Mouse (Mus musculus): ENCODE results near the gene Eftud2. TPM values are rescaled to one million over a fixed set of nuclear protein-coding genes. Genes with fewer than 3 reads are reported as not detected.

Gene Eftud2
- total RNA-seq, 2 experiments from 2014 or later: 117 to 139 TPM

GRCm38 (mm10) chr11:102819783-102820385, 60.9 kb downstream of the Eftud2 start:
- ATAC-seq (replicated peaks; ENCODE audit: poor library complexity): no peak

- ATAC-seq (replicated peaks; ENCODE audit: poor library complexity): no peak
Observed at GRCm38 (mm10) chr11:102819021-102819782, 61.6 kb downstream of the Eftud2 start, which contains the start of gene Gjc1. Gene Gjc1 (minus strand): TSS chr11:102819700.

GRCm38 (mm10) chr11:102818121-102819020, 62.4 kb downstream of the Eftud2 start:
- ATAC-seq (replicated peaks; ENCODE audit: poor library complexity): no peak

GRCm38 (mm10) chr11:102814881-102815280, 65.9 kb downstream of the Eftud2 start:
- no peak for ATAC-seq (replicated peaks; ENCODE audit: poor library complexity)

GRCm38 (mm10) chr11:102810721-102811485, 69.9 kb downstream of the Eftud2 start:
- ATAC-seq (replicated peaks; ENCODE audit: poor library complexity): no peak

GRCm38 (mm10) chr11:102808246-102808645, 72.5 kb downstream of the Eftud2 start:
- ATAC-seq (replicated peaks; ENCODE audit: poor library complexity): no peak

- no peak for ATAC-seq (replicated peaks; ENCODE audit: poor library complexity)
Observed at GRCm38 (mm10) chr11:102803453-102803852, 77.3 kb downstream of the Eftud2 start.

- ATAC-seq (replicated peaks; ENCODE audit: poor library complexity): no peak
Observed at GRCm38 (mm10) chr11:102794157-102794556, 86.6 kb downstream of the Eftud2 start.

GRCm38 (mm10) chr11:102791682-102792445, 88.9 kb downstream of the Eftud2 start:
- no peak for ATAC-seq (replicated peaks; ENCODE audit: poor library complexity)

Other genes with a start within 250 kb of the Eftud2 start
- gene Meioc, start 217.3 kb downstream of the Eftud2 start, total RNA-seq (2015): not detected in 2 replicates
- gene Meioc, start 217.3 kb downstream of the Eftud2 start, total RNA-seq (2017): not detected in 2 replicates
- gene Ccdc43, start 183.2 kb downstream of the Eftud2 start, total RNA-seq (2015): 25.5 and 28.9 TPM in 2 replicates
- 36.1 and 41.9 TPM in 2 replicates for gene Ccdc43, start 183.2 kb downstream of the Eftud2 start, total RNA-seq (2017)
- gene Adam11, start 119.5 kb downstream of the Eftud2 start, total RNA-seq (2015): 0.17 and 2.9 TPM in 2 replicates
- 0.44 TPM in 1 of 2 replicates, not detected in the other for gene Adam11, start 119.5 kb downstream of the Eftud2 start, total RNA-seq (2017)
- gene Gjc1, start 61.3 kb downstream of the Eftud2 start, total RNA-seq (2015): not detected in 2 replicates
- not detected in 2 replicates for gene Gjc1, start 61.3 kb downstream of the Eftud2 start, total RNA-seq (2017)
- gene Higd1b, start 45.1 kb downstream of the Eftud2 start, total RNA-seq (2015): not detected in 2 replicates
- gene Higd1b, start 45.1 kb downstream of the Eftud2 start, total RNA-seq (2017): not detected in 2 replicates
- 0.12 TPM in 1 of 2 replicates, not detected in the other for gene Ccdc103, start 219 bp upstream of the Eftud2 start, total RNA-seq (2015)
- not detected in 2 replicates for gene Ccdc103, start 219 bp upstream of the Eftud2 start, total RNA-seq (2017)
- gene Fam187a, start 4.2 kb upstream of the Eftud2 start, total RNA-seq (2015): not detected in 2 replicates
- not detected in 2 replicates for gene Fam187a, start 4.2 kb upstream of the Eftud2 start, total RNA-seq (2017)
- 0.10 TPM in 1 of 2 replicates, not detected in the other for gene Gfap, start 19.9 kb upstream of the Eftud2 start, total RNA-seq (2015)
- gene Gfap, start 19.9 kb upstream of the Eftud2 start, total RNA-seq (2017): not detected in 2 replicates
- 18.8 and 19.0 TPM in 2 replicates for gene Kif18b, start 44.1 kb upstream of the Eftud2 start, total RNA-seq (2015)
- 18.9 and 20.5 TPM in 2 replicates for gene Kif18b, start 44.1 kb upstream of the Eftud2 start, total RNA-seq (2017)
- not detected in 2 replicates for gene C1ql1, start 65.7 kb upstream of the Eftud2 start, total RNA-seq (2015)
- gene C1ql1, start 65.7 kb upstream of the Eftud2 start, total RNA-seq (2017): not detected in 2 replicates
- 38.8 and 39.5 TPM in 2 replicates for gene Nmt1, start 147.2 kb upstream of the Eftud2 start, total RNA-seq (2015)
- 44.8 and 45.1 TPM in 2 replicates for gene Nmt1, start 147.2 kb upstream of the Eftud2 start, total RNA-seq (2017)
- 27.7 and 27.9 TPM in 2 replicates for gene Dcakd, start 147.3 kb upstream of the Eftud2 start, total RNA-seq (2015)
- 17.5 and 24.2 TPM in 2 replicates for gene Dcakd, start 147.3 kb upstream of the Eftud2 start, total RNA-seq (2017)
- 0.17 TPM in 1 of 2 replicates, not detected in the other for gene Plcd3, start 220.7 kb upstream of the Eftud2 start, total RNA-seq (2015)
- gene Plcd3, start 220.7 kb upstream of the Eftud2 start, total RNA-seq (2017): not detected in 2 replicates
- 1.5 and 2.0 TPM in 2 replicates for gene Acbd4, start 220.7 kb upstream of the Eftud2 start, total RNA-seq (2015)
- gene Acbd4, start 220.7 kb upstream of the Eftud2 start, total RNA-seq (2017): 5.0 and 7.2 TPM in 2 replicates
- gene Hexim1, start 235.2 kb upstream of the Eftud2 start, total RNA-seq (2015): 10.7 and 13.0 TPM in 2 replicates
- gene Hexim1, start 235.2 kb upstream of the Eftud2 start, total RNA-seq (2017): 21.2 and 27.9 TPM in 2 replicates